8 mouse cellular contexts compared by ENCODE assay signal in genomic region chr11:73071839-73072238, GRCm38 (mm10). TPM values are rescaled to one million over a fixed set of nuclear protein-coding genes. Genes with fewer than 3 reads are reported as not detected.
DNase-seq lines count a peak whose midpoint lies in the region; ATAC-seq and TF ChIP-seq lines count a peak whose summit lies in the region.

No protein-coding gene starts in this region.

- TF ChIP-seq CTCF in brain, embryonic 14.5 days (IDR thresholded peaks at IDR 0.05; ENCODE audit: borderline replicate concordance, extremely low read depth, insufficient read depth, insufficient read length), result peak; percentile 62

- TF ChIP-seq POLR2A in brain, embryonic 14.5 days (IDR thresholded peaks at IDR 0.05; ENCODE audit: borderline replicate concordance, extremely low read depth, insufficient read depth, insufficient read length, poor library complexity, severe bottlenecking), result no peak

- peak; percentile 20 to 60 for DNase-seq in cerebellum, postnatal 25 days
- no peak for DNase-seq in cerebellum, adult 9-11 months
- DNase-seq in layer of hippocampus, postnatal 10 days (ENCODE audit: low spot score in 2 of 2), result peak; percentile 58 to 74
- no peak for DNase-seq in layer of hippocampus, adult 9-11 months
- peak; percentile 49 for DNase-seq in CD4-positive helper T cell, adult 2 months (ENCODE audit: low read depth, low spot score)
- DNase-seq in brain, embryonic 14.5 days (ENCODE audit: low read depth), result peak; percentile 40
- no peak for DNase-seq in gastrocnemius, postnatal 4 days (ENCODE audit: low spot score in 2 of 2)

- peak; percentile 80 for ATAC-seq in megakaryocyte-erythroid progenitor cell, adult 5-6 weeks (replicated peaks; ENCODE audit: low FRiP score, low TSS enrichment, poor library complexity, severe bottlenecking)

RNA-seq across cellular contexts. Expression of gene Itgae, which starts 18.5 kb away (rescaled TPM):
- total RNA-seq in layer of hippocampus, postnatal 10 days (2021), result under 1 TPM; 0.11 to 0.32 TPM
- polyA plus RNA-seq in brain, embryonic 14.5 days (2012; rRNA removed), result 0.08 and 0.13 TPM in 2 replicates
- 0.17 and 0.20 TPM in 2 replicates for total RNA-seq in megakaryocyte-erythroid progenitor cell, adult 5-6 weeks (2014; fragmentation: Nextera tagmentation)
- total RNA-seq in megakaryocyte-erythroid progenitor cell, adult 5-6 weeks (2017), result not detected in 2 replicates
- total RNA-seq in gastrocnemius, postnatal 4 days (2021), result under 1 TPM; 0.07 to 0.16 TPM

RNA-seq across cellular contexts. Expression of gene Ncbp3, which starts 24.3 kb away (rescaled TPM):
- 1 to 10 TPM; 9.5 to 10.0 TPM for total RNA-seq in layer of hippocampus, postnatal 10 days (2021)
- 5.5 and 8.3 TPM in 2 replicates for polyA plus RNA-seq in brain, embryonic 14.5 days (2012; rRNA removed)
- 12.5 and 12.7 TPM in 2 replicates for total RNA-seq in megakaryocyte-erythroid progenitor cell, adult 5-6 weeks (2014; fragmentation: Nextera tagmentation)
- total RNA-seq in megakaryocyte-erythroid progenitor cell, adult 5-6 weeks (2017), result 16.4 and 19.1 TPM in 2 replicates
- 1 to 10 TPM; 8.6 to 10.0 TPM for total RNA-seq in gastrocnemius, postnatal 4 days (2021)

RNA-seq across cellular contexts. Expression of gene Camkk1, which starts 53.0 kb away (rescaled TPM):
- total RNA-seq in layer of hippocampus, postnatal 10 days (2021), result 10 to 100 TPM; 51.5 to 55.1 TPM
- polyA plus RNA-seq in brain, embryonic 14.5 days (2012; rRNA removed), result 18.7 and 20.9 TPM in 2 replicates
- total RNA-seq in megakaryocyte-erythroid progenitor cell, adult 5-6 weeks (2014; fragmentation: Nextera tagmentation), result 0.12 and 0.28 TPM in 2 replicates
- total RNA-seq in megakaryocyte-erythroid progenitor cell, adult 5-6 weeks (2017), result 0.53 TPM in 1 of 2 replicates, not detected in the other
- total RNA-seq in gastrocnemius, postnatal 4 days (2021), result 1 to 10 TPM; 5.4 to 6.2 TPM

Comparison
In these comparisons a context has a peak if more than half of its experiments do, and no peak if none do; other contexts are left out.
1. DNase-seq: peak in cerebellum, postnatal 25 days (2 of 2), layer of hippocampus, postnatal 10 days (2 of 2), CD4-positive helper T cell, adult 2 months (single experiment) and brain, embryonic 14.5 days (single experiment); none in cerebellum, adult 9-11 months (single experiment), layer of hippocampus, adult 9-11 months (single experiment) and gastrocnemius, postnatal 4 days (0 of 2).
2. RNA of gene Camkk1, which starts 53.0 kb away (total RNA-seq): 51.5 to 55.1 TPM in layer of hippocampus, postnatal 10 days; 5.4 to 6.2 TPM in gastrocnemius, postnatal 4 days and 0.12 to 0.53 TPM in megakaryocyte-erythroid progenitor cell, adult 5-6 weeks; every median in the first group is over 4 times any median in the second.